Mouse (Mus musculus): ENCODE data around the gene Fam222a.
A peak's percentile ranks its signal among the peaks of the same experiment; 100 is the strongest.

Fam222a gene

DNA sequence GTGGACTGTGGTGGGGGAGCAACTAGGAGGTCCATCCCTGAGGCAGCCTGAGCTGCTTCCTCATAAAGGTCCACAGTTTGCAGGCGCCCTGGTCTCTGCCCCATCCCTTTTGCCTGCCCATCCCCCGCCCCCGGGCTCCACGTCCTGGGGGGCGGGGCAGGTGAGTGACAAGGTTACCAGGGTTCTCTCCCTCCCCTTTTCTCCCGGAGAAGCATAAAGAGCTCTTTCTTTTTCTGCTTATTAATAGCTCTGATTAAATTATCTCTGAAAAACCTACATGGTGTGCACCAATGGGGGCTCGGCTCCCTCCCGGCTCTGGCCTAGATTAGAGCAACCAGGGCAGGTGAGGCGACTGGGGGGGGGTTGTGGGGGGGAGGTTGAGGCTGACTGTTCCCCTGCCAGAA, 7.3 kb upstream of the Fam222a start:
- no peak for DNase-seq

DNA sequence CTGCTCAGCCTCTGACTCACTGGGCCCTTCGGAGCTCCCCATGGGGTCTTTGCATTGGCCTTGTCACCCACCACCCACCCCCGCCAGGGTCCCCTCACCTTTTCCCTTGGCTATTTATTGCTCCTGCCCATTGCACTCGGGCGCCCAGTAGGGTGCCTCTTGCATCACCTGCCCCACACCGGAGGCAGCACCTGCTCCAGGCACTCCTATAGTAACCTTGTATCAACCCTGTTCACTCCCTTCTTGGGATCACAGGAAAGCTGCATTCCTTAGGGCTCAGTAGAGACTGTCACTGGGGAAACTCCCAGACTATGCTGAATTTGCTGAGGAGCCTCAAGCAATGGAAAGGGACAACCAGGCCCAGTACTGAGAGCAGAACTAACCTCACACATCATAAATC, 6.9 kb upstream of the Fam222a start:
- no peak for DNase-seq

DNA sequence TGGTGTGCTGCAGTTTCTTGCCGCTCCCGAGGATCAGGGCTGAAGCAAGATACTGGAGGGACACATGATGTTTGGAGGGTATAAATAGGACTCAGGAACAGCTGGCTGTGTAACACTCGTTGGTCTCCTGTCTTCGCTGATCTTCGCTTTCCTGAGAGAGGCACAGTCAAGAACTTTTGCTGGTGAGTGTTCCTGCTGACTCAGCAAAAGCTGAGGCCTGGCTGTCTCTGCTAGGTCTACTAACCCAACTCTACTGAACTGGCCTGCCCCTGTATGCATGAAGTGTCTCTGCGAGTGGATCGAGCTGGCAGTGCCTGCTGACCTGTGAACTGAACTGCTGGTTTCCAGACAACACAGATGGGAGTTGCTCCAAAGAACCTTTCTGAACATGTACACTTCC, 3.8 kb upstream of the Fam222a start:
- DNase-seq, result no peak

DNA sequence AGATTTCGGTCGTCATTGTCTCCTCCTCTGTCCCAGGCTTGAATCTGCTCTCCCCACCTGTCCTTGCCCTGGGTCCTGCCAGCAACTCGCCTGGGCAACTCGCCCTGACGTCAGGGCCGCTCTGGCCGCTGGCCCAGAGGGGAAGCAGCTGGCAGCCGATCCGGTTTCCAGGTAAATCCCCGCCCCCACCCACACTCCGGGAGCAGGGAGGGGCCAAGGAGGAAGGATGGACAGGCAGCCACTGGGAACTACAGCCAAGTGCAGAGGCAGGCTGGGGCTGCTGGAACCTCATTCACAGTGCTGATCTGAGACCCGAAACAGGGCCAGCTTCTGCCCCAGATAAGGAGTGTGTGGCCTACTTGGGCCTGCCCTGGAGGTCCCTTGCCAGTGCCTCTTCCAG, 2.5 kb upstream of the Fam222a start:
- peak; percentile 90 for DNase-seq

DNA sequence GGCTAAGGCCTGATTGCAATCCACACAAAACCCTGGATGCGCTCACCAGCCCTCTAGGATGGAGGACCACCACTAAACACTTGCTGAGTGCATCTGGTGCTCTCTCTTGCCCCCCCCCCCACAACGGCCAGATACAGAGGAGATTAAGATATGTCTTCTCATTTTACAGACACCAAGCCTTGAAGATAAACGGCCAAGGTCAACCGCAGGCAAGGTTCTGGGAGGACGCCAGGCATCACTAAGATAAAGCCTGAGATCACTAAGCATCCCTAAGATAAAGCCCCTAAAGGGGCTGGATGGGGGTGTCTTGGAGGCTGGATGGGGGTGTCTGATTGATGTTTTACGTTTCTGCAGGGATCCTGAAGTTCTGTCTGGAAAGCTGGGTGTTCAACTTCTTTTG, 2.1 kb upstream of the Fam222a start:
- no peak for DNase-seq

DNA sequence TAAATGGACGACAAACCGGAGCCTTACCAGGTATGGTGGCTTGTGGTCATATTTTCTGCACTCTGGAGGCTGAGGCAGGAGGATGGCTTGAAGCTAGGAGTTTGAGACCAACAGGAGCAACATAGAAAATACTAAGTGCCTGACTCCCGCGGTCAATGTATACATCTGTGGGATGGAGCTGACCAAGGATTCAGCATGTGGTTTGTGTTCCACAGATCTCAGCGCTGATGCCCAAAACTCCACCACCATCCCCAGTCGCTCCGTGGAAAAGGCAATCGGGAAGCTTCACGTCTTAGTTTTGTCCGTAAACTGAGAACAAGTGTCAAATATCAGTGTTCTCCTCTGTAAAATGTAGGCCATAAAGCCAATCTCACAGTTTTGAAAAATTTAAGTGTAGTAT, 1.4 kb upstream of the Fam222a start:
- DNase-seq, result no peak

DNA sequence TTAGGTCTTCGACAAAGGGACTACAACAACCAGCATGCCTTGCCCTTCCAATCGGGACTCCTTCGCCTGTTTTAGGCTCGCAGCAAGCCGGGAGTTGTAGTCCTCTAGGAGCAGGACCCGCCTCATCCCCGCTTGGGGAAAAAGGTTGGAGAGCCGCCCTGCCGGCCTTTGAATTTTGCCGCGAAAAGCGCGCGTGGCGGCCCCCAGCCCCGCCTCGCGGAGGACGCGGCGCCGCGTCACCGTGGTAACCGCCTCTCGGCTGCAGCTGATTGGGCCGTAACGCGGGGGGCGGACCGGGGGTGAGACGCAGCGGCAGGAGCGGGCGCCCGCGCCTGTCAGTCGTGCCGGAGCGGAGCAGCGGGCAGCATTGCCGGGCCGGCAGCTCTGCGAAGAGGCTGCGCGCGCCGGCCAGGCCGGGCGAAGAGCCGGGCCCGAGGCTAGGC, 720 bp upstream of the Fam222a start:
- DNase-seq, result peak; percentile 93

DNA sequence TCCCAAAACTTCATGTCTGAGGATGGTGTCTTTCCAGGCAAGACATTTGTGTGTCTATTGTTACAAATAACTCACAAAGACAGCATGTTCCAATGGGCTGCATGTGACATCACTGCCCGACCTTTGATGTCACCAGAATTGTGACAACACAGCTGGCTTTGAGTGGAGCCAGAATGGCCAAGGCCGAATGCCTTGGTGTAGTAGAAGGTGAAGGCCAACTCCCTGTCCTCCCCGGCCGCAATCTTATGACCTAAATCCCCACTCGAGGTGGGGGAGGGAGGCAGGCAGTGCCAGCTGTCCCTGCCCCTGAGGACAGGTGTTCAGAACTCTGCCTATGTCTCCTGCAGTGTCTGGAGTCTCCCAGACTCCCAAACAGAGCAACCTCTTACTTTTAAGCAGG, 1.0 kb downstream of the Fam222a start:
- no peak for DNase-seq

DNA sequence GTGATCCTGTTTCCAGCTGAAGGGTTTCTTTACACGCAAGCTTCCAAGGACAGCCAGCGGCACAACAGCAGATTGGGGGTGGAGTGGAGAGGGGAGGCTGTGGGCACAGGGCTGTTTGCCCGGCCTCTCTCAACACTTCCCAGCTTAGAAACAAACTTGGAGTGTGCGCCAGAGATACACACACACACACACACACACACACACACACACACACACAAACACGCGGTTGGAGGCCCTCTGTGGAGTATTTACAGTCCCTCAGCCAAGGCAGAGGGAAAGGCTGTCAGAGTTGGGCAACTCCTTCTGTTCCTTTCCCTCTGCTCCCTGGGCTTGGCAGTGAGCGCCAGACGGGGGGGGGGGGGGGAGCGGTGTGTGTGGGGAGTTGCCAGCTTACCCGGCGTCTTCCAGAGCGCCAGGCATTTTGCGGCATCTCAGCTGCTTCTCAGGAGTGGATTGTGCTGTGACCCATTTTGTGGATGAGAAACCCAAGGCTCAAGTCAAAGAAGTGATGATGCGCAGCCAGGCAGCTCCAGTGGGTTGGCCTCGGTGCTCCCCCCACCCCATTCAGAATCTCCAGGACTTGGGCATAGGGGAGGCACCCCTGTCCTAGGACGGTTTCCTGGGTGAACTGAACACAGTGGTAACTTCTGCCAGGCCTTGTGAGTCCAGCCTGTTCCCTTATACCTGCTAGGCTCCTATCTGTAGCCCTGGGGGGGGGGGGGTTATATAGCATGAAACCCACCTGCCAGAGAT, 2.3 kb downstream of the Fam222a start:
- peak; percentile 43 for DNase-seq

DNA sequence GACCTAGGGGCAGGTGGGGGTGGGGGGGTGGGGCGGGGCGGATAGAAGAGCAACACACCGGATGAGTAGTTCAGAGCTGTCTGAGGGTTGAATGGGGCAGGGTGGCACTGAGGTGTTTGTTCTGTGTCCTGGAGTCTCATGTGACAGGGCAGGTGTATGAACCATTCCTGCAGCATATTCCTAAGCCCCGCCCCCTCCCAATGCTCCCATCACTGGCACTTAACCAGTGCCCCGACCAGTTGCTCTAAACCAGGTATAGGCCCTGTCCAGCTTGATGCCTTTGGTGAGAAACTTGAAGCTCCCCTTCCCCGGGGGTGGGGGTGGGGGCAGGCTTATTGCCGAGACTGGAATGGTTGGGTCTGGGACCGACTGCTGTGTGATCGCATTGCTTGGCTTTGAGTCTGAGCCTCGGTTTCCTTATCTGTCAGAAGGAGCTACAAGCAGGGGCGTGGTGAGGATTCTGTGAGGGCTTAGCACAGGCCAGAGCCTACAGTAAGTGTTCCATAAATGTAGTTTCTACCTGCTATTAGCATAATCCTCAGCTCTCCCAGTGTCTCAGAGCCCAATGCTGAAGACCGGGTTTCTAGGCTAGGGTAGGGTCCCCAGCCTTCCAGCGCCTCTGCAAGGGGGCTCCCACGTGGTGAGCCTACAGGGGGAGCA, 3.1 kb downstream of the Fam222a start:
- no peak for DNase-seq

DNA sequence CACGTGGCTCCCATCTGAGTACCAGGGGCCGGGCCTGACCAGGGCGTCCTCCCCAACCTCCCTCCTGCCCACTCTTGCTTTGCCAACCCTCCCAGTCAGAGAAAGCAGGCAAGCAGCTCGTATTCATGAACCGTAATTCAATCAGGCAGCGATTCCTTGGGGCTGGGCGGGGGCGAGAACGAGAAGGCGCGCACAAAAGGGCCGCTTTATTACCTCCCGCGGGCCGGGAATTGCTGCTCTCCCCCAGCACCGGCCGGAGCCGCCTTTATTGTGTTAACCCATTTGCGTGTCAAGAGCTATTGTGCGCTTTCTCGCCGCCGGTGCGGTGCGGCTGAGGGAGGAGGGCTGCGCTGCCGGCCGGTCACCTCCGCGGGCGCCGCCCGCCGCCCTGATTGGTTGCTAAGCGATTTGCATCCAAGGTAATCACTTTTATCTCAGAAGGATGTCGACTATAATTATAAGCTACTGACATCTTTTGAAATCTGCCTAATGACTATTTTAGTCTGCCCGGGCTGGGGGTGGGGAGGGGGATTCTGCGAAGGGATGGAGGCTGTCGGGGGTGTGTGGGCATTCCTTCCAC, 3.7 kb downstream of the Fam222a start:
- no peak for DNase-seq

DNA sequence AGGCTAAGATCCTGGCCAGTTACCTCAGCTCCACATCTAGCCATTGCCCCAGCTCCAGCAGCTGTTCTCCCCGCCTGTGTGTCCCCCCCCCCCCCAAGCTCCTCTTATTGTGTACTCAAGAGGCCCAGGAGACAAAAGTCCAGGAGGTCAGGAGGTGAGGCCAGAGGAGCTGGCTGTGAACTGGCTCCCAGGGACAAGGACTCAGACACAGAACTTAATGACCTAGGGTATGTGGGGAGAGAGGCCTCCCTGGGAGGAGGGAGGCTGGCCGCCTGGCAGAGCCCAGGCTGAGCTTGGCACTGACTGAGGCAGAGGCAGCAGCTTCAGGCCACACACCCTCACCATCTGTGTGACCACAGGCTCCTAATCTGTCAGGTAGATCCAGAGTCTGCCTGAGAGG, 5.2 kb downstream of the Fam222a start:
- peak; percentile 41 for DNase-seq

DNA sequence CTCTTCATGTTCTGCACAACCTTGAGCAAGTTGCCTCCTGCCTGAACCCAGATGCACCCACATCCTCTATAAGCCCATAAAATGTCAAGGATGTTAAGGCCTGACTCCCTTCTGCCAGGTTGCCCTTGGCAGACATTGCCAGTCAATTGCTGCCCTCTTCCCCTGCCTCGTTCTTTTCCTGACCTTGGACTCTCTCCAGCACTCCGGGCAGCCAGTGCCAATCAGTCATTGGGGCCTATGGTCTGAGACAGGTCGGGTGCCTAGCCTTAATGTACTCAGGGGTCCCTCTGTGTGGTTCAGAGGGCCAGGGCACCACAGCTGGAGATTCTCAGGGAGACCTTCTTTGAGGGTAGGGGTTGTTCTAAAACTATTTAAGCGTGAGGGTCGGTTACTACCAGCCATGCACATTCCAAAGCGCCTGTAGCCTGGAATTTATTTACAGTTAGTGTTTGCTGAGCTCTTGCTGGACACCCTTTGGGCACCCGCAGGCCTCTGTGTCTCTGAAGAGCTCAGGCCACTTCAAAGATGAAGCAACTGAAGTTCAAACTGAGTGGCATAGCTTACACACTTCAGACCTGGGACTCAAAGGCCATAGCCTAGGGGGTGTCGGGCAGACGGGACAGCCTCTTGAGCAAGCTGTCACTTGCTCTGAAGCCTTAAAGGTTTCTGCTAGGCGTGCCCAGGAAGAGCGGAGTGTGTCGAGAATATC, 6.3 kb downstream of the Fam222a start:
- DNase-seq, result peak; percentile 59

DNA sequence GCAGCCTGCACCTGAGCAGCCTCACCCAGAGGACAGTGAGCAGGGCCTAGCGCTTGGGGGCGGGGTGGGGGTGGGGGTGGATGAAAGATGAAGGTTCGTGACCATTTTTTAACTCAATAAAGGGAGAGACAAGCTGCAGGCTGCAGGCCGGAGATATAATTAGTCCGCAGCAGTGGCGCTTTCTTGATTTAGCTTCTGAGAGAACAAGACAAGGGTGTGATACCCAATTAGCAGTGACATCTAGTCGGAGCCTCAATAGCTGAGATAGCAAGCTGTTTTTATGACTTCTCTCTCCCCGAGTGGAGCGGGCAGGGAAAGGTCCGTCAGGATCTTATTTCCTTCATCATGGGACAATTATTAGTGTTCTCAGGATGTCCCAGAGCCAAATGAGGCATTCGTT, 7.2 kb downstream of the Fam222a start:
- no peak for DNase-seq

DNA sequence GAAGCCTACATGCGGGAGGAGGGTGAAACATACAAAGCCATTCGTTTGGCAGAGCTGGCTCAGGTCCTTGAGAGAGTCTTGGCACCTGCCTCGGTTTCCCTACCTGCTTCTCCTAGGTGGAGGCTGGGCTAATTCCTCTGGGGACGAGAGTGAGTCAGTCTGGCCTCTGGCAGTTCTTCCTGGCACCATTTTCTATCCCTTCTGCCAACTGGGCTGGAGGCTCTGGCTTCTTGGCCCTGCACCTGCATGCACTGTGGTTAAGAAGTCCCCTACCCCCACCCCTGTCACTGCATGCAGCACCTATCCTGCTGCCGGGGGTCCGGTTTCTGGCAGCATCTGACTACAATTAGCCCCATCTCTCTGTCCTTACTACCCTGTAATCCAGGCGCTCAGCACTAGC, 7.7 kb downstream of the Fam222a start:
- DNase-seq, result no peak

DNA sequence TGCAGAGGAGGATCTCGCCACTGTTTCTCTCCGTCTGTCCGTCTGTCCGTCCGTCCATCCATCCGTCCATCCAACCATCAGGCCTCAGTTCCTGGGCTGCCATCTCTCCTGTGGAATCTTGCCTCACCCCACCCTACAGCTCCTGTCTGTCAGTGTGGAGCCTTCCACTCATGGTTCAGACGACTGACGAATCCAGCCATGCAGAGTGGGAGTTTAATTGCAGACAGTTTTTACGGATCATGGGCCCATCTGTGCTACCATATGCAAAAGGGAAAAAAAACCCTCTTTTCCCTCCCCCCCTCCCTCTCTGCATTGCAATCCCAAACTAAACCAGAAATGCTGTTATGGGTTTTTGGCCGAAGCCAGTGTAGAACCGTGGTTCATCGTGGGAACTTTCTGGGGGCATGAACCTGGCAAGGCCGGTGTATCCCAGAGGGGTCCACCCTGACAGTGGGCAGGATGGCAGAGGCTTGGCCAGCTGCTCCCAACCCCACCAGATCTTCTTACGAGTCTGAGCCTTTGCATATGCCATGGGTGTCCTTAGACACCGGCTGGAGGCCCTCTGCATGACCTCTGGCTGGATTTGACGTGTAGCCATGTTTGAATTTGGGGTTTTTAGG, 8.3 kb downstream of the Fam222a start:
- DNase-seq, result no peak

DNA sequence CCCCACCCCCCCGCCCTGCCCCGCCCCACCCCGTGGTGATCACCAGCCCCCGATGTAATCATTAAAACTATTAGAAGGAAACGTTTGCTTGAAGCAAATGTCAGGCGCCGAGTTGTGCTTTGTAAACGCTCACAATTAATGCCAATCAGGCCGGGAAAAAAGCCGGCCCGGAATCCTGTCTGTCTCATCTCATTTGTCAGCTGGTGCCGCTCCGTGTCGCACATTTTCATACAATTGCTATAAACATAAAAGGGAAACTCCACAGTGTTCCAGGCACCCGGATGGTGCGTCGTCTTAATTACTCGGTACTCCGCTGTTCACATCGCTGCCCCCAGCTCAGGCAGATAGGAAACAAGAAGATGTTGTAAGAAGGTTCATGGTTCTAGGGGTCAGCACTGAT, 10.5 kb downstream of the Fam222a start:
- DNase-seq, result no peak

DNA sequence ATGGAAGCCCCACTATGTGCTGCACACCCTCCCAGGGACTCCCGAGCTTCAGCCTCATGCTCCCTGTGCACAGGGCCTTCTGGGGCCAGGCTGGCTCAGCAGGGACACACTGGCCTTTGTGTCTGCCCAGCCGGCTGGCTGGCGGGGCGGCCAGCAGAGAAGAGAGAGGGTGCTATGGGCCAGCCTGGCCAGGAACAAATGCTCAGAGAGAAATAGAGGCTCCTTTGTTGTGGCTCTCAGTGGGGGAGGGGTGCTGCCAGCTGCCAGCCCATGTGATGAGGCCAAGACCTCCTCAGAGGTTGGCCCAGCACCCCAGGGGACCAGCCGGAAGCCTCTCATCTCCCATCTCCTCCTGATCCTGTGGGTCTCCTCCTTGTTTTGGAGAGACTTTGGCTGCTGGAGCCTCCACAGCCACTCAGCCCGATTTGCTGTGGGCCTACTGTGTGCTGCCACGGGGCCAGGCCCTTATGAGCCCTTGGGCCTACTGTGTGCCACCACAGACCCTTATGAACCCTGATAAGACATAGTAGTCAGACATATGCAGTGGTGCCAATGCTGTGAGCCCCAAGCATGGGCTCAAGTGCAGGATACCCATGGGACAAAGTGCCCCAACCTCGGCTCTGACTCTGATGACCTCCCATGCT, 12.0 kb downstream of the Fam222a start:
- DNase-seq, result no peak

DNA sequence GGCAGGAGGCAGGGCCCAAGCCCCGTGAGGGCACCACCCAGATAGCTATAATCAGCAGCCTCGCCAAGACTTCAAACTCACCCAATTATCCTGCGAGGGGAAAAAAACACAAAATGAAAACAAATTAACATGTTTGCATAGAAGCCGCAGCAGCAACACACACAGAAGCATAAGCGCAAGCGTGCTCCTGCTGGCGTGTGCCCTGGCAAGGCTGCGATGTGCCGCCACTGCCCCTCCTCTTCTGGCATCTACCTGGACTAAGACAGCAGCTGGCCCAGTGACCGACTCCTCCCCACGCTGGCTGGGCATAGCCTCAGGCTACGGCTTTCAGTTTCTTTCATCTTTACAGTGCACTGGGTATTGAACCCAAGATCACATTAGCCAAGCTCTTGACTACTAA, 13.7 kb downstream of the Fam222a start:
- DNase-seq, result peak; percentile 42

DNA sequence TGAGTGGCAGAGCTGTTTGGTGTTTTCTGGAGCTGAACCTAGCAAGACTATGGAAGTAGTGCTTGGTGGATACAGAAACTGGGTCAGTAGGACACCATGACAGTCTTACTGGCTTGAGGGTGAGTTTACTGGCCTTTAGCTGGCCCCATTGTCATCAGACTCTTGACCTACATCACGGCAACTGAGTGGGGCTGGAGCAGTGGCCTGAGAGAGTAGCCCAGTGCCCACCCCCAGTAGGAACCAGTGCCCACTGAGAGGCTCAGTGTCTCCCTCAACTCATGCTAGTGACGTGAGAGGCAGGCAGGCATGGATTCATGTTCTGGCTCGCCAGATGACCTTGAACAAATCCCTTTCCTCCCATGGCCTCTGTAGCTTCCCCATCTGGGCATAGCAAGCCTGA, 15.2 kb downstream of the Fam222a start:
- no peak for DNase-seq

DNA sequence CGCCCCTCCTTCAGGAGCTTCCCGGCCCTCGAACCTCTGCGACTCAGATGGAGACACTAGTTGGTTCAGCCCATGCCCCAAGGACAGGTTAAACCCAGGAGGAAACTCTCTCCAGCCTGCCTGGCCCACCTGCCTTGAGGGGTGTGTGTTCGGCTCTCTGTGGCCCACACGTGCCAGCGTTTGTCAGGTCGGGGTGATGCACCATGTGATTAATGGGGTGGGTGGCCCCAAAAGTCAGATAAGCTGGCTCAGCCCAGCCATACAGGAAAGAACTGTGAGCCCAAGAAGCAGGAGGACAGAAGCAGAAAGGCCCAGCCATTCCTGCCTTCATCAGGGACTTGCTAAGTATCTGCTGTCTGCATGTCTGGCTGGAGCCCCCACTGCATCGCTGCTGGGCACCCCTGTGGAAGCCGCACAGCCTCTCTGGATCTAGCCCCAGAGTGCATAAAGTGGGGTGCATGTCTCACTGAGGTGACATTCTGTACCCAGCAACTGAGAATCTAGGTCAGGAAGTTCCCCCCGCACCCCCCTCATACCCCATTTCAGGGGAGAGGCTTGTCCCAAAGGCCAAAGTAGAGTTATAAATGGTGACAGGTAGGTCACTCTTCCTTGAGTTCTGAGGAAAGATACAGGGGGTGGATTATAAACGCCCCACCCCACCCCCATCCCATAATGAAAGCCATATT, 15.8 kb downstream of the Fam222a start:
- DNase-seq, result no peak
